Mouse (Mus musculus) stomach, postnatal 0 days (tissue): Measurements from ENCODE around the gene Clec3a.

Source experiments
- CTCF ChIP-seq: IDR thresholded peaks from 2 replicates; pipeline ENCODE4 v1.5.1; 2016; ENCODE audit warnings: antibody characterized with exemption, low read depth, mild to moderate bottlenecking, moderate library complexity
- EP300 ChIP-seq: optimal IDR thresholded peaks from 2 replicates; pipeline ENCODE3; 2016; ENCODE audit warnings: antibody characterized with exemption

GRCm38 (mm10) chr8:114469208-114469590, 51.3 kb downstream of the Clec3a start:
- TF ChIP-seq EP300, result no peak
- TF ChIP-seq CTCF, result 0 out of 2 replicates have a peak, but pooled peaks have one; percentile 14
